Mouse (Mus musculus): ENCODE data around the gene Myg1. TPM values are rescaled to one million over a fixed set of nuclear protein-coding genes. Genes with fewer than 3 reads are reported as not detected.
A peak's percentile ranks its signal among the peaks of the same experiment; 100 is the strongest.

Myg1 gene
- polyA plus RNA-seq, 1 experiment from 2014 or later = 105 TPM

DNA sequence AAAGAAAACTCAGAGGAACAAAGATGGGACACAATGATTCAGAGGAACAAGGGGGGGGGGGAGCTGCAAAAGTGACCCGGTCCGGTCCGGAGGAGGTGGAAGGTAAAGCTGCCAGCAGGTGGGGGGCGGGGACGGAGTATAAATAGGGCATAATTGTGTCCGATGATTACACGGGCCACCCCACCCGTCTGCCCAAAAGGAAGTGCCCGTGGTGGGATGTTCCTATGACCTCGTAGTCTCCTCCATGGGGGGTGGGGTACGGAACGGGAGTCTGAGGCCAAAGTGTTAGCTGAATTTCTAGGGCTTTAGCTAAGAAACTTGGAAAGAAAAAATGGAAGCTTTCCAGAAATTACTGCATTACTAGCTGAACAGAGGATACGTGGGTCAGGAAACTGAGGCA lies 38.5 kb downstream of the Myg1 start:
- Histone ChIP-seq H3K9ac (no peak overlapping the region), H3K4me1 (peaks cover 23% of the 10 kb centered on the region), H3K4me2 (0 out of 2 replicates have a peak overlapping the region, but pooled peaks have one; percentile 8), H3K27me3 (peaks cover 71% of the 10 kb centered on the region), H3K27ac (no peak overlapping the region), H3K4me3 (replicated peaks) (no peak overlapping the region), H3K36me3 (replicated peaks) (no peaks in the 10 kb centered on the region), H3K9me3 (no peaks in the 10 kb centered on the region)
- 10% methylated on average over 13 of the region's 13 CpGs for WGBS
- no peak for ATAC-seq (ENCODE audit: low FRiP score)

DNA sequence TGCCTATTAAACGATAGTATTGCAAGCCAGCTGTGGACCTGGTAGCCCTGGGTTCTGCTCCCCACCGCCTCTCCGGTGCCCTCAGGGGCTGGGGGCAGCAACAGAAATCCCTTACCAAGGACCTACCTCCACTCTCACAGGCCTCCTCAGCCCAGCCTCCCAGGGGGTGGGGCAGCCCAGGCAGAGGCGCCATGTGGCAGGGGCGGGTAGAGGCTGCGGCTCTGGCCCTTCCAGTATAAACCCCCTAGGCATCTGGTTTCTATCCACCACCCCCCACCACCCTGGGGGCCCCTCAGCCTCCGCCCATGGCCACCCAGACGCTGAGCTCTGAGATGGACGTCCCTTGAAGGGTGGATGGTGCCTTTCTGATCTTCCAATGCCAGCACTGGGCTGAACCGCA lies 39.2 kb downstream of the Myg1 start:
- Histone ChIP-seq H3K9ac (peak overlapping the region; percentile 7; the same call in 1 of the 2 replicates), H3K4me3 (replicated peaks) (no peak overlapping the region), H3K4me2 (peak overlapping the region; percentile 17; the same call in 1 of the 2 replicates), H3K9me3 (no peaks in the 10 kb centered on the region), H3K27me3 (peaks cover 63% of the 10 kb centered on the region), H3K27ac (no peak overlapping the region), H3K4me1 (peaks cover 23% of the 10 kb centered on the region), H3K36me3 (replicated peaks) (no peaks in the 10 kb centered on the region)
- WGBS = 11% methylated on average over 10 of the region's 10 CpGs
- ATAC-seq (ENCODE audit: low FRiP score) = no peak

DNA sequence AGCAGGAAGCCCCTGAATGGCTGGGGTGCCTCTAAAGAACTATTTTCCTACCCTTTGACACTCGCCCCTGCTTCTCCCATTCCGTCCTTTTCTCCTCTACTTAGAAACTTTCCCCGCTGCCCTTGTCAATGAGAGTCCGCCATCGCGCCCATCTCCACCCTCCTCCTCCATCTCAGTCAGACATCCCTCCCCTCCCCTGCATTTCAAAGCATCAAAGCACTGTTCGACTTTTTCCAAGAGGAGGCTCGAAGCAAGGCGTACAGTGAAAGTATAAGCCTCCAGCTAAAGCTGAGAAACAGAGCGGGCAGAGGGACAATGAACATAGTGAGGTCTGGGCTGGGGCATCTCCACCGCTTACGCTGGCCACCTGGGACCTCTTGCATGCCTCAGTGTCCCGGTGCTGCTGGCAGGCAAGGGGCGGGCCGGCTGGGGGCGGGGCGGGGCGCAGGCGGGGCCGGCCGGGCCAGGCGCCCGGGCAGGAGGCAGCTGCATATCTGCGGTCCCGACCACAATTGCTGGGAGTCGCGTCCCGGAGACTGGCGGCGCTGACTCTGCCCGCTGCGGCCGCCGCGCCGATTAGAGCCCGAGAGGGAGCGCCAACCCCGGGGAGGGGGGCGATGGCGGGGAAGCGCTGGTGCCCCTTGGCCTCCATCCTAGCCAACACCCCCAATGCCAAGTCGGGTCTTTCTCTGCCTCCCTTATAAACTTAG lies 45.1 kb downstream of the Myg1 start:
- Histone ChIP-seq H3K4me1 (peaks cover 20% of the 10 kb centered on the region), H3K36me3 (replicated peaks) (no peaks in the 10 kb centered on the region), H3K9ac (peak overlapping the region; percentile 73), H3K27me3 (peaks cover 25% of the 10 kb centered on the region), H3K4me3 (replicated peaks) (peak overlapping the region; percentile 58), H3K4me2 (peak overlapping the region; percentile 97), H3K9me3 (no peaks in the 10 kb centered on the region), H3K27ac (peak overlapping the region; percentile 65)
- WGBS = under 1% methylated on average over 43 of the region's 43 CpGs
- peak; percentile 78 for ATAC-seq (ENCODE audit: low FRiP score)

DNA sequence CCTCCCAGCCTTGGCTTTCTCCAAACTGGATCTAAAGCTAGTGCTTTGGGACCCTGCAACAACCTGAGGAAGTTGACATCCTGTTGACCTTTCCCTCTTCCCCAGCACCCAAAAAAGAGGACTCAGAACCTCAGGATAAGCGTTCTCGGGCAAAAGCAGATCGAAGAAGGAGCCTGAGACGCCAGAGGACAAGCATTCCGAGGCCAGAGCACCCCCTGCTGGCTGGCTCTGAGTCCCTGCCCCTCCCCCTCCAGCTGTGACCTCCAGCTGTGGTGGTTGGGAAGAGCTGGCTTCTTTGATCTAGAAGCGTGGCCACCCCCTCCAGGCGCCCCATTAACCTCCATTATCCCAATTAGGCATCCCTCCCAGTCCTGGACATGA lies 45.6 kb downstream of the Myg1 start:
- Histone ChIP-seq H3K36me3 (replicated peaks) (no peaks in the 10 kb centered on the region), H3K4me3 (replicated peaks) (peak overlapping the region; percentile 58), H3K27ac (peak overlapping the region; percentile 65), H3K4me2 (peak overlapping the region; percentile 97), H3K9ac (peak overlapping the region; percentile 73), H3K9me3 (no peaks in the 10 kb centered on the region), H3K27me3 (peaks cover 20% of the 10 kb centered on the region), H3K4me1 (peaks cover 20% of the 10 kb centered on the region)
- ATAC-seq (ENCODE audit: low FRiP score) = peak; percentile 68
- WGBS = 0% methylated on average over 7 of the region's 7 CpGs

- Histone ChIP-seq H3K4me3 (replicated peaks) (no peak overlapping the region), H3K27ac (0 out of 2 replicates have a peak overlapping the region, but pooled peaks have one; percentile 9), H3K4me2 (peak overlapping the region; percentile 97), H3K9me3 (no peaks in the 10 kb centered on the region), H3K9ac (no peak overlapping the region), H3K27me3 (peaks cover 20% of the 10 kb centered on the region), H3K36me3 (replicated peaks) (no peaks in the 10 kb centered on the region), H3K4me1 (peaks cover 20% of the 10 kb centered on the region)
- WGBS = 7% methylated on average over 10 of the region's 10 CpGs
- no peak for ATAC-seq (ENCODE audit: low FRiP score)
Measured at GRCm38 (mm10) chr15:102377810-102378262, 46.3 kb downstream of the Myg1 start.

DNA sequence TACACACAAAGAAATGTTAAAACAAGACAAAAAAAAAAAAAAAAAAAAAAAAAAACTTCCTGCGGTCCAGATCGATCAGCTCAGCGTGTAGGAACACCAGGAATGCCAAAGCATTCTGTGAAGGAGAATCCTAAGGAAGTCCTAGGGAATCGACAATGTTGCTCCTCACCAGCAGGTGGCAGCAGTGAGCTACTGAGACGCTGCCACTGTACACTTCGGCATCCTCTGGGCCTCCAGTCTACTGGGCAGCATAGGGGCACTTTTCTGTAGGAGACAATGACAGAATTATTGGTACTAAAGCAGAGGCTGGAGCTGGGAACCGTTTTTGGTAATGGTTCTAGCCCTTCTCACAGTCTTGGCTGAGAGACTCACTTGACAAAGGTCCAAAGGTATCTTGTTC lies 50.1 kb downstream of the Myg1 start:
- Histone ChIP-seq H3K36me3 (replicated peaks) (no peaks in the 10 kb centered on the region), H3K4me3 (replicated peaks) (no peak overlapping the region), H3K27ac (no peak overlapping the region), H3K4me1 (peaks cover 15% of the 10 kb centered on the region), H3K4me2 (no peak overlapping the region), H3K9me3 (no peaks in the 10 kb centered on the region), H3K9ac (no peak overlapping the region), H3K27me3 (peaks cover 12% of the 10 kb centered on the region)
- peak; percentile 83; the same call in 1 of the 2 replicates for ATAC-seq (ENCODE audit: low FRiP score)
- WGBS = under 1% methylated on average over 7 of the region's 7 CpGs

DNA sequence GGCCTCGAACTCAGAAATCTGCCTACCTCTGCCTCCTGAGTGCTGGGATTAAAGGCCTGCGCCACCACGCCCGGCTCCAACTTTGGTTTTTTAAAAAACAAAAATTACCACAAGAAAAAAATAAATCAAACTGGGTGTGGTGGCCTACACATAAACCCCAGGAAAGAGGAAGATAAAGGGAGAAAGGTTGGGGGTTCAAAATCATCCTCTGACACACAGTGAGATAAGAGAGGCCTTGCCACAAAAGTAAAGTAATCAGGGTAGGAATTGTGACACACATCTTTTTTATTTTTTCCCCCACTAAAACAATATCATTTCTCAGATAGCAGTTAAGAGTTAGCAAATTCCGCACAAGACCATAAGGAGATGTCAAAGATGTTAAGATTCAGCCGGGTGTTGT lies 52.2 kb downstream of the Myg1 start:
- Histone ChIP-seq H3K9ac (no peak overlapping the region), H3K36me3 (replicated peaks) (no peaks in the 10 kb centered on the region), H3K27me3 (no peaks in the 10 kb centered on the region), H3K4me1 (no peaks in the 10 kb centered on the region), H3K4me2 (no peak overlapping the region), H3K4me3 (replicated peaks) (no peak overlapping the region), H3K9me3 (no peaks in the 10 kb centered on the region), H3K27ac (no peak overlapping the region)
- 92% methylated on average over 6 of the region's 6 CpGs for WGBS
- no peak for ATAC-seq (ENCODE audit: low FRiP score)

DNA sequence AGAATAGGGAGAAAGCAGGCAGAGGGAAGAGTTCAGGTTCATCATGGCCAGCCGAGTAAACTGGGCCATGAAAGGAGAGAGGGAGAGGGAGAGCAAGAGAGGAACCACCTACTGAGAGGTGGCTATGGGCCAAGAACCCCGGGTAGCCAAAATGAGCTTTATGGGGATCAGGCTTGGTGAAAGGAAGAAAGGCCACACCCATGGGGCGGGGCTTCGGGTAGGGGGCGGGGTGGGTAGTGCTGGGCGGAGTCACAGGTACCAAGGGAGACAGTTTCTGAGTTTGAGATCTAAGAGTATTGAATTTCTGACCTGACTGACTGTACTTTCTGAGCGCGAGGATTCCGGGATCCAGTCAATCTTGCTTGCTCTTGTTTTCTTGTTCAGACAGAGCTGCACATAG lies 55.1 kb downstream of the Myg1 start:
- no peak overlapping the region for H3K9ac ChIP-seq
- no peaks in the 10 kb centered on the region for H3K9me3 ChIP-seq
- no peak for ATAC-seq (ENCODE audit: low FRiP score)
- no peaks in the 10 kb centered on the region for H3K36me3 ChIP-seq (replicated peaks)
- H3K27ac ChIP-seq = no peak overlapping the region
- WGBS = 66% methylated on average over 9 of the region's 9 CpGs
- H3K4me1 ChIP-seq = no peaks in the 10 kb centered on the region
- H3K27me3 ChIP-seq = no peaks in the 10 kb centered on the region
- no peak overlapping the region for H3K4me3 ChIP-seq (replicated peaks)
- no peak overlapping the region for H3K4me2 ChIP-seq

Other genes with a start within 250 kb of the Myg1 start
- 7.9 and 8.2 TPM in 2 replicates for gene Tns2, start 231.3 kb upstream of the Myg1 start, polyA plus RNA-seq (2016; fragmentation: Nextera tagmentation; extraction: Ambion mirVana)
- 19.1 and 19.6 TPM in 2 replicates for gene Spryd3, start 195.5 kb upstream of the Myg1 start, polyA plus RNA-seq (2016; fragmentation: Nextera tagmentation; extraction: Ambion mirVana)
- 0.24 and 0.79 TPM in 2 replicates for gene Igfbp6, start 187.3 kb upstream of the Myg1 start, polyA plus RNA-seq (2016; fragmentation: Nextera tagmentation; extraction: Ambion mirVana)
- 0.08 TPM in 1 of 2 replicates, not detected in the other for gene Soat2, start 181.2 kb upstream of the Myg1 start, polyA plus RNA-seq (2016; fragmentation: Nextera tagmentation; extraction: Ambion mirVana)
- 127 and 132 TPM in 2 replicates for gene Zfp740, start 128.5 kb upstream of the Myg1 start, polyA plus RNA-seq (2016; fragmentation: Nextera tagmentation; extraction: Ambion mirVana)
- 46.2 and 51.8 TPM in 2 replicates for gene Csad, start 127.0 kb upstream of the Myg1 start, polyA plus RNA-seq (2016; fragmentation: Nextera tagmentation; extraction: Ambion mirVana)
- 0.65 and 0.88 TPM in 2 replicates for gene Itgb7, start 99.8 kb upstream of the Myg1 start, polyA plus RNA-seq (2016; fragmentation: Nextera tagmentation; extraction: Ambion mirVana)
- 13.1 and 16.7 TPM in 2 replicates for gene Rarg, start 74.2 kb upstream of the Myg1 start, polyA plus RNA-seq (2016; fragmentation: Nextera tagmentation; extraction: Ambion mirVana)
- 0.09 and 0.17 TPM in 2 replicates for gene Gm9918, start 61.1 kb upstream of the Myg1 start, polyA plus RNA-seq (2016; fragmentation: Nextera tagmentation; extraction: Ambion mirVana)
- 48.9 and 50.5 TPM in 2 replicates for gene Mfsd5, start 52.3 kb upstream of the Myg1 start, polyA plus RNA-seq (2016; fragmentation: Nextera tagmentation; extraction: Ambion mirVana)
- 36.9 and 42.3 TPM in 2 replicates for gene Espl1, start 35.4 kb upstream of the Myg1 start, polyA plus RNA-seq (2016; fragmentation: Nextera tagmentation; extraction: Ambion mirVana)
- gene Pfdn5, start 5.6 kb upstream of the Myg1 start, polyA plus RNA-seq (2016; fragmentation: Nextera tagmentation; extraction: Ambion mirVana) = 352 and 355 TPM in 2 replicates
- 75.0 and 78.2 TPM in 2 replicates for gene Aaas, start 19.1 kb downstream of the Myg1 start, polyA plus RNA-seq (2016; fragmentation: Nextera tagmentation; extraction: Ambion mirVana)
- 0.32 and 0.46 TPM in 2 replicates for gene Sp7, start 35.5 kb downstream of the Myg1 start, polyA plus RNA-seq (2016; fragmentation: Nextera tagmentation; extraction: Ambion mirVana)
- gene Sp1, start 74.4 kb downstream of the Myg1 start, polyA plus RNA-seq (2016; fragmentation: Nextera tagmentation; extraction: Ambion mirVana) = 10.8 and 11.2 TPM in 2 replicates
- 0.22 TPM in 2 replicates for gene Amhr2, start 113.7 kb downstream of the Myg1 start, polyA plus RNA-seq (2016; fragmentation: Nextera tagmentation; extraction: Ambion mirVana)
- 82.9 and 86.9 TPM in 2 replicates for gene Prr13, start 127.3 kb downstream of the Myg1 start, polyA plus RNA-seq (2016; fragmentation: Nextera tagmentation; extraction: Ambion mirVana)
- 191 and 192 TPM in 2 replicates for gene Pcbp2, start 138.8 kb downstream of the Myg1 start, polyA plus RNA-seq (2016; fragmentation: Nextera tagmentation; extraction: Ambion mirVana)
- gene Gm10337, start 172.0 kb downstream of the Myg1 start, polyA plus RNA-seq (2016; fragmentation: Nextera tagmentation; extraction: Ambion mirVana) = 3.9 and 7.9 TPM in 2 replicates
- gene Map3k12, start 185.4 kb downstream of the Myg1 start, polyA plus RNA-seq (2016; fragmentation: Nextera tagmentation; extraction: Ambion mirVana) = 39.4 and 40.1 TPM in 2 replicates
- gene Tarbp2, start 186.5 kb downstream of the Myg1 start, polyA plus RNA-seq (2016; fragmentation: Nextera tagmentation; extraction: Ambion mirVana) = 91.9 and 93.5 TPM in 2 replicates
- 2.7 and 2.9 TPM in 2 replicates for gene Npff, start 193.2 kb downstream of the Myg1 start, polyA plus RNA-seq (2016; fragmentation: Nextera tagmentation; extraction: Ambion mirVana)